Mouse (Mus musculus) mature B cell (primary cell): ENCODE measurements around the gene Dhh.
"Not testable (repeated sequence)": the region's sequence is repeated elsewhere in the genome, so short reads cannot be mapped to it uniquely, and the experiment has no call there.

Source experiments
- in situ Hi-C: fragments of 300-500 bp; cut with MboI; formaldehyde crosslinking; loops from 2 replicates; pipeline ENCODE4 v1.14.3; 2019

The Dhh gene

GRCm38 (mm10) chr15:98897928-98898800 is at the start of gene Dhh:
Gene Dhh, minus strand, starts transcription at chr15:98898540.
- in situ Hi-C loops: no loop called here

GRCm38 (mm10) chr15:98947884-98948283 is 49.5 kb upstream of the Dhh start:
- in situ Hi-C loops: no loop called here

GRCm38 (mm10) chr15:98943133-98943532 is 44.8 kb upstream of the Dhh start:
- in situ Hi-C loops: no loop called here

GRCm38 (mm10) chr15:98942081-98942480 is 43.7 kb upstream of the Dhh start:
- in situ Hi-C loops: no loop called here

- in situ Hi-C loops: no loop called here
Observed at GRCm38 (mm10) chr15:98941539-98941938, 43.2 kb upstream of the Dhh start.

GRCm38 (mm10) chr15:98940816-98941215 is 42.5 kb upstream of the Dhh start:
- in situ Hi-C loops: no loop called here

GRCm38 (mm10) chr15:98934217-98934839 is 36.0 kb upstream of the Dhh start, which contains the start of gene Tuba1b:
Gene Tuba1b, minus strand, starts transcription at chr15:98934565.
- in situ Hi-C loops: no loop called here

- in situ Hi-C loops: no loop called here
Observed at GRCm38 (mm10) chr15:98933833-98934216, 35.5 kb upstream of the Dhh start.

- in situ Hi-C loops: not testable (repeated sequence)
Observed at GRCm38 (mm10) chr15:98933004-98933671, 34.8 kb upstream of the Dhh start.

GRCm38 (mm10) chr15:98930998-98931397 is 32.7 kb upstream of the Dhh start:
- in situ Hi-C loops: no loop called here

- in situ Hi-C loops: no loop called here
Observed at GRCm38 (mm10) chr15:98930017-98930734, 31.8 kb upstream of the Dhh start.

GRCm38 (mm10) chr15:98928598-98929240 is 30.4 kb upstream of the Dhh start:
- in situ Hi-C loops: no loop called here

GRCm38 (mm10) chr15:98927566-98927965 is 29.2 kb upstream of the Dhh start:
- in situ Hi-C loops: no loop called here

- in situ Hi-C loops: no loop called here
Observed at GRCm38 (mm10) chr15:98924682-98925081, 26.3 kb upstream of the Dhh start.

- in situ Hi-C loops: no loop called here
Observed at GRCm38 (mm10) chr15:98923031-98923537, 24.7 kb upstream of the Dhh start.

GRCm38 (mm10) chr15:98922581-98922980 is 24.2 kb upstream of the Dhh start:
- in situ Hi-C loops: no loop called here

- in situ Hi-C loops: no loop called here
Observed at GRCm38 (mm10) chr15:98921510-98921909, 23.2 kb upstream of the Dhh start.

GRCm38 (mm10) chr15:98918499-98918895 is 20.2 kb upstream of the Dhh start:
- in situ Hi-C loops: not testable (repeated sequence)

- in situ Hi-C loops: no loop called here
Observed at GRCm38 (mm10) chr15:98917538-98918498, 19.5 kb upstream of the Dhh start, which contains the start of gene Lmbr1l. Gene Lmbr1l, minus strand, starts transcription at chr15:98918231.

GRCm38 (mm10) chr15:98917091-98917490 is 18.8 kb upstream of the Dhh start:
- in situ Hi-C loops: no loop called here
